Comparison of ENCODE assay signal across 19 mouse cellular contexts in genomic region chr6:114791846-114792245, GRCm38 (mm10).
"Had no signal": no experiment of that assay in that cellular context is flagged by ENCODE, and none has a peak within 500 bp of the region (broad histone marks: within the 10 kb centered on the region; RNA-seq: fewer than 3 reads in every experiment).

No protein-coding gene starts in this region.

- H3K4me2 ChIP-seq: lung, embryonic 14.5 days; midbrain, embryonic 12.5 days; neural tube, embryonic 13.5 days; neural tube, embryonic 15.5 days had no signal

- H3K9ac ChIP-seq: lung, embryonic 14.5 days; midbrain, embryonic 12.5 days; neural tube, embryonic 13.5 days; neural tube, embryonic 15.5 days had no signal

- ATAC-seq: midbrain, embryonic 16.5 days had no signal

- H3K27ac ChIP-seq: midbrain, embryonic 10.5 days; midbrain, embryonic 12.5 days; neural tube, embryonic 13.5 days; neural tube, embryonic 15.5 days had no signal

- H3K4me1 ChIP-seq: midbrain, embryonic 10.5 days; neural tube, embryonic 13.5 days; neural tube, embryonic 15.5 days had no signal

- H3K4me3 ChIP-seq: midbrain, embryonic 10.5 days; midbrain, embryonic 12.5 days; myocyte; neural tube, embryonic 13.5 days; neural tube, embryonic 15.5 days had no signal

- H3K27me3 ChIP-seq: midbrain, embryonic 12.5 days; neural tube, embryonic 13.5 days; neural tube, embryonic 15.5 days had no signal

- H3K36me3 ChIP-seq: midbrain, embryonic 10.5 days; midbrain, embryonic 12.5 days; neural tube, embryonic 13.5 days; neural tube, embryonic 15.5 days had no signal

- H3K9me3 ChIP-seq: midbrain, embryonic 10.5 days; neural tube, embryonic 13.5 days; neural tube, embryonic 15.5 days had no signal

- DNase-seq: lung, adult 18-20 months; lung, embryonic 14.5 days; lung, postnatal 10 days; lung, postnatal 4 days; midbrain, embryonic 14.5 days; retina, postnatal 1 day; right cerebral cortex, adult 18-20 months; right cerebral cortex, postnatal 25 days; right cerebral cortex, postnatal 4 days; spleen, adult 18-20 months; thymus, adult 18-20 months; thymus, postnatal 14 days; thymus, postnatal 36 days had no signal
